Mouse (Mus musculus) embryonic facial prominence, embryonic 14.5 days (tissue): ENCODE results near the gene Lmcd1. TPM values are rescaled to one million over a fixed set of nuclear protein-coding genes. Genes with fewer than 3 reads are reported as not detected.
A peak's percentile ranks its signal among the peaks of the same experiment; 100 is the strongest.
"Not testable (repeated sequence)": the region's sequence is repeated elsewhere in the genome, so short reads cannot be mapped to it uniquely, and the experiment has no call there.

Experiments used
- ATAC-seq: fragments of 200-750 bp; cut with Nextera tagmentation; 2 replicates; pipeline ENCODE4 v1.8.0; 2017; ENCODE audit warnings: low read depth, moderate number of reproducible peaks, moderate TSS enrichment
- DNase-seq: peaks from one replicate; pipeline ENCODE4 v3.0.0-alpha.2; 2015; ENCODE audit warnings: low spot score
- H3K27ac ChIP-seq: fragments of 300-500 bp; sonication (generic); replicated peaks from 2 replicates; pipeline ENCODE4 v1.5.1; 2014; ENCODE audit warnings: low read depth, mild to moderate bottlenecking, low read length, moderate library complexity
- H3K27me3 ChIP-seq: fragments of 300-500 bp; sonication (generic); replicated peaks from 2 replicates; pipeline ENCODE4 v1.6.1; 2014; ENCODE audit warnings: low read length; ENCODE audit not compliant: control insufficient read depth, insufficient read depth
- H3K36me3 ChIP-seq: fragments of 300-500 bp; sonication (generic); 2 replicates; pipeline ENCODE4 v1.6.1; 2014; ENCODE audit warnings: low read length, mixed read lengths; ENCODE audit not compliant: control insufficient read depth, insufficient read depth
- H3K4me1 ChIP-seq: fragments of 300-500 bp; sonication (generic); 2 replicates; pipeline ENCODE4 v1.6.1; 2014; ENCODE audit warnings: antibody characterized with exemption, low read length; ENCODE audit not compliant: control insufficient read depth, insufficient read depth
- H3K4me2 ChIP-seq: fragments of 300-500 bp; sonication (generic); 2 replicates; pipeline ENCODE4 v1.6.1; 2014; ENCODE audit warnings: low read depth, mild to moderate bottlenecking, low read length, moderate library complexity, mixed read lengths
- H3K4me3 ChIP-seq: fragments of 300-500 bp; sonication (generic); 2 replicates; pipeline ENCODE4 v1.5.1; 2014; ENCODE audit warnings: low read depth, mild to moderate bottlenecking, low read length
- H3K9ac ChIP-seq: fragments of 300-500 bp; sonication (generic); 2 replicates; pipeline ENCODE4 v1.6.1; 2014; ENCODE audit warnings: low read depth, mild to moderate bottlenecking, low read length, moderate library complexity, mixed read lengths
- H3K9me3 ChIP-seq: fragments of 300-500 bp; sonication (generic); 2 replicates; pipeline ENCODE4 v1.6.1; 2016; ENCODE audit warnings: low read length; ENCODE audit not compliant: control insufficient read depth
- WGBS: fragments of 180-500 bp; shearing (Covaris S2); extraction: QIAGEN DNeasy Blood & Tissue Kit; methylation state at CpG from one replicate; pipeline ENCODE4 v1.1.7; 2014; 5-methylcytosine and 5-hydroxymethylcytosine counted together
- polyA plus RNA-seq: library from polyadenylated mRNA; unstranded; fragments of >200 nt; fragmentation: Nextera tagmentation; extraction: Ambion mirVana; gene quantifications from 2 replicates; pipeline ENCODE4 v1.2.1, GENCODE M21; 2014

The Lmcd1 gene
- 94.1 and 113 TPM in 2 replicates for polyA plus RNA-seq

- Histone ChIP-seq H3K9ac (0 out of 2 replicates have a peak within 1 kb of the TSS, but pooled peaks have one; percentile 14), H3K4me3 (peak within 1 kb of the TSS; percentile 35), H3K27me3 (no peaks in the 10 kb centered on the region), H3K4me2 (peak within 1 kb of the TSS; percentile 63), H3K27ac (peak within 1 kb of the TSS; percentile 40), H3K9me3 (no peaks in the 10 kb centered on the region), H3K4me1 (peaks cover 16% of the 10 kb centered on the region), H3K36me3 (no peaks in the 10 kb centered on the region)
- ATAC-seq: peak; percentile 91
- peak; percentile 96 for DNase-seq
- WGBS: 3% methylated on average over 19 of the region's 21 CpGs
Measured at GRCm38 (mm10) chr6:112273501-112274205, at the start of gene Lmcd1. Gene Lmcd1 (plus strand): TSS chr6:112273758.

GRCm38 (mm10) chr6:112223877-112224632 lies 49.5 kb upstream of the Lmcd1 start:
- Histone ChIP-seq H3K27me3 (no peaks in the 10 kb centered on the region), H3K27ac (no peak overlapping the region), H3K9ac (no peak overlapping the region), H3K9me3 (no peaks in the 10 kb centered on the region), H3K4me2 (no peak overlapping the region), H3K4me3 (no peak overlapping the region), H3K4me1 (no peaks in the 10 kb centered on the region), H3K36me3 (no peaks in the 10 kb centered on the region)
- ATAC-seq (no peak), DNase-seq (no peak)
- WGBS: 73% methylated on average over 13 of the region's 13 CpGs

- H3K27ac ChIP-seq: no peak overlapping the region
- H3K4me2 ChIP-seq: no peak overlapping the region
- ATAC-seq (no peak), DNase-seq (no peak)
- H3K4me3 ChIP-seq: no peak overlapping the region
- no peak overlapping the region for H3K9ac ChIP-seq
- WGBS: 71% methylated on average over 1 of the region's 1 CpGs
- H3K9me3 ChIP-seq: no peaks in the 10 kb centered on the region
- no peaks in the 10 kb centered on the region for H3K4me1 ChIP-seq
- H3K36me3 ChIP-seq: no peaks in the 10 kb centered on the region
- no peaks in the 10 kb centered on the region for H3K27me3 ChIP-seq
Measured at GRCm38 (mm10) chr6:112236775-112237174, 36.8 kb upstream of the Lmcd1 start.

GRCm38 (mm10) chr6:112242216-112242615 lies 31.3 kb upstream of the Lmcd1 start:
- ATAC-seq (no peak), DNase-seq (peak; percentile 40)
- Histone ChIP-seq H3K9me3 (no peaks in the 10 kb centered on the region), H3K27ac (no peak overlapping the region), H3K27me3 (no peaks in the 10 kb centered on the region), H3K4me1 (peaks cover 10% of the 10 kb centered on the region; the same call in 1 of the 2 replicates), H3K9ac (no peak overlapping the region), H3K4me3 (no peak overlapping the region), H3K4me2 (no peak overlapping the region), H3K36me3 (no peaks in the 10 kb centered on the region)
- WGBS: 55% methylated on average over 2 of the region's 2 CpGs

GRCm38 (mm10) chr6:112245639-112246038 lies 27.9 kb upstream of the Lmcd1 start:
- 46% methylated on average over 4 of the region's 4 CpGs for WGBS
- Histone ChIP-seq H3K4me2 (no peak overlapping the region), H3K9ac (no peak overlapping the region), H3K27me3 (no peaks in the 10 kb centered on the region), H3K9me3 (no peaks in the 10 kb centered on the region), H3K4me3 (no peak overlapping the region), H3K36me3 (no peaks in the 10 kb centered on the region), H3K27ac (no peak overlapping the region), H3K4me1 (peaks cover 10% of the 10 kb centered on the region; the same call in 1 of the 2 replicates)
- peak; percentile 87 for DNase-seq
- peak; percentile 80 for ATAC-seq

- DNase-seq (no peak), ATAC-seq (no peak)
- Histone ChIP-seq H3K9ac (no peak overlapping the region), H3K27ac (no peak overlapping the region), H3K4me3 (no peak overlapping the region), H3K36me3 (no peaks in the 10 kb centered on the region), H3K27me3 (no peaks in the 10 kb centered on the region), H3K4me1 (peaks cover 10% of the 10 kb centered on the region; the same call in 1 of the 2 replicates), H3K4me2 (no peak overlapping the region), H3K9me3 (no peaks in the 10 kb centered on the region)
- 67% methylated on average over 1 of the region's 1 CpGs for WGBS
Measured at GRCm38 (mm10) chr6:112246636-112247035, 26.9 kb upstream of the Lmcd1 start.

- not testable (repeated sequence) for H3K4me1 ChIP-seq, H3K27ac ChIP-seq, H3K9me3 ChIP-seq, ATAC-seq, DNase-seq, H3K9ac ChIP-seq, H3K4me2 ChIP-seq, H3K27me3 ChIP-seq, H3K4me3 ChIP-seq, H3K36me3 ChIP-seq
- 92% methylated on average over 2 of the region's 3 CpGs for WGBS
Measured at GRCm38 (mm10) chr6:112253943-112254342, 19.6 kb upstream of the Lmcd1 start.

GRCm38 (mm10) chr6:112254967-112255366 lies 18.6 kb upstream of the Lmcd1 start:
- ATAC-seq (no peak), DNase-seq (no peak)
- H3K9me3 ChIP-seq: no peaks in the 10 kb centered on the region
- WGBS: 77% methylated on average over 2 of the region's 2 CpGs
- H3K27me3 ChIP-seq: no peaks in the 10 kb centered on the region
- no peak overlapping the region for H3K27ac ChIP-seq
- no peaks in the 10 kb centered on the region for H3K36me3 ChIP-seq
- no peak overlapping the region for H3K4me2 ChIP-seq
- no peak overlapping the region for H3K4me3 ChIP-seq
- H3K9ac ChIP-seq: no peak overlapping the region
- H3K4me1 ChIP-seq: 0 out of 2 replicates have a peak, but pooled peaks cover 3% of the 10 kb centered on the region
